8 mouse cellular contexts compared by ENCODE assay signal in the genomic region with DNA sequence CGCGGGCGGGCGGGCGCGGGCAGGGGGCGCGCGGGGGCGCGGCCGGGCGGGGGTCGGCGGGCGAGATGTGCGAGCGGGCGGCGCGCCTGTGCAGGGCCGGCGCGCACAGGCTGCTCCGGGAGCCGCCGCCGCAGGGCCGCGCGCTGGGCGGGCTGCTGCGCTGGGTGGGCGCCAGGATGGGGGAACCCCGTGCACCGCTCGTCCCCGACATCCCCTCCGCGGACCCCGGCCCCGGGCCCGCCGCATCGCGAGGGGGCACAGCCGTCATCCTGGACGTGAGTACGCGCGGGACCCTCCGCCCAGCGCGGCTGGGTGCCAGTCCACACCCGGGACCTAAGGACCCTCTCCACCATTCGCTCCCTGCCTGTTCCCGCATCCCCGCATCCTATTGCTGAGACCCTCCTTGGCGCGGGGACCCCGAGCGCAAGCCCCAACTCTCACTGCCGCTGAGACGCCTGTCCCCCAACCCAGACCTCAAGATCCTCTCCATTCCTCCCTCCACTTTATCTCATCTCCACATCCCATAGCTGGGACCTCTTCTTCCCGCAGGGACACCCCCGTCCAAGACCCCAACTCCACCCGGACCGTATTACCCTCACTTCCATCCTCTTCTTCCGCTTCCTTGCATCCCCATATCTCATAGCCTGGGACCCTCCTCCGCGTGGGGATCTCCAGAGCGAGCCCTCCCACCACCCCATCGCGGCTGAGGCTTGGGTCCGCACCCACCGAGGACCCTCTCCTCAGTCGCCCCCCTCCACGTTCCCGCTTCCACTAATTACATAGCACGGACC. TPM values are rescaled to one million over a fixed set of nuclear protein-coding genes. Genes with fewer than 3 reads are reported as not detected.
DNase-seq lines count a peak whose midpoint lies in the region; ATAC-seq and TF ChIP-seq lines count a peak whose summit lies in the region.

No protein-coding gene starts in this region.

- H3K27me3 ChIP-seq in liver, embryonic 14.5 days (ENCODE audit: control insufficient read depth, insufficient read depth, low read length) = peaks cover 31% of the 10 kb centered on the region

- no peak for TF ChIP-seq CTCF in gastrocnemius, adult 2 months (IDR thresholded peaks at IDR 0.05)
- TF ChIP-seq CTCF in liver, embryonic 14.5 days (IDR thresholded peaks at IDR 0.05; ENCODE audit: low read depth) = no peak

- 0 out of 2 replicates have a peak, but pooled peaks have one; percentile 11 for ATAC-seq in liver, embryonic 14.5 days (ENCODE audit: insufficient read depth)

- no peak overlapping the region for H3K9ac ChIP-seq in liver, embryonic 14.5 days (replicated peaks)

- H3K36me3 ChIP-seq in liver, embryonic 14.5 days (replicated peaks; ENCODE audit: control insufficient read depth, insufficient read depth, low read depth) = no peaks in the 10 kb centered on the region; the same call in 1 of the 2 replicates

- H3K9me3 ChIP-seq in liver, embryonic 14.5 days (ENCODE audit: control insufficient read depth, low read length) = no peaks in the 10 kb centered on the region

- peak overlapping the region; percentile 43 for H3K4me3 ChIP-seq in gastrocnemius, adult 2 months
- H3K4me3 ChIP-seq in liver, embryonic 14.5 days (ENCODE audit: insufficient read depth in 1 of 2, low read depth in 2 of 2, low read length in 2 of 2) = peak overlapping the region in 1 of 2 experiments; percentile 25; a peak in 1 of 4 replicates

- H3K4me2 ChIP-seq in liver, embryonic 14.5 days (ENCODE audit: low read depth) = peak overlapping the region; percentile 48

- no peak for TF ChIP-seq EP300 in liver, embryonic 14.5 days (IDR thresholded peaks at IDR 0.05; ENCODE audit: low read depth)

- 2% methylated on average over 53 of the region's 80 CpGs for WGBS in liver, embryonic 14.5 days (ENCODE audit: insufficient replicate concordance)

- no peak overlapping the region for H3K27ac ChIP-seq in gastrocnemius, adult 2 months
- H3K27ac ChIP-seq in liver, embryonic 14.5 days = no peak overlapping the region

- no peak for DNase-seq in gastrocnemius, adult 2 months
- no peak for DNase-seq in gastrocnemius, postnatal 36 days
- DNase-seq in right cerebral cortex, postnatal 4 days = peak; percentile 66
- DNase-seq in right cerebral cortex, postnatal 36 days (ENCODE audit: low spot score in 2 of 2) = no peak
- DNase-seq in liver, embryonic 14.5 days (ENCODE audit: low read depth in 3 of 3, low spot score in 3 of 3) = no peak
- DNase-seq in yolk sac, embryonic 10.5 days (ENCODE audit: low spot score) = no peak
- DNase-seq in urinary bladder, adult 18-20 months (ENCODE audit: low spot score in 2 of 2) = no peak
- no peak for DNase-seq in c-Kit-positive CD71-positive TER-119-positive erythroid progenitor cells, embryonic 14.5 days (ENCODE audit: low spot score)

- intact Hi-C loops in gastrocnemius, adult 2 months (cut with DNase I) = loop anchor here (1.0 to 10.0 kb wide), 2 partner anchors 50 to 158 kb away; a partner anchor contains a TSS
- intact Hi-C loops in gastrocnemius, postnatal 36 days (cut with DNase I) = loop anchor here (1.0 to 5.0 kb wide), 3 partner anchors 50 to 230 kb away; no protein-coding TSS in a partner anchor

- no peaks in the 10 kb centered on the region for H3K4me1 ChIP-seq in liver, embryonic 14.5 days (replicated peaks; ENCODE audit: control insufficient read depth in 2 of 2, insufficient read depth in 2 of 2, low read length in 1 of 2)

RNA-seq across cellular contexts. Expression of a gene that starts 0.7 kb away (rescaled TPM):
- not detected for total RNA-seq in gastrocnemius, adult 2 months (2021)
- total RNA-seq in gastrocnemius, postnatal 36 days (2021) = under 1 TPM in 1 of 2 experiments, not detected in 1; 0.52 TPM
- polyA plus RNA-seq in liver, embryonic 14.5 days (2012; rRNA removed) = 0.06 and 0.14 TPM in 2 replicates
- not detected in 2 replicates for polyA plus RNA-seq in liver, embryonic 14.5 days (2014; fragmentation: Nextera tagmentation; extraction: Ambion mirVana)

RNA-seq across cellular contexts. Expression of a gene that starts 13.3 kb away (rescaled TPM):
- 10 to 100 TPM in 1 of 2 experiments, 1 to 10 TPM in 1; 9.3 to 19.7 TPM for total RNA-seq in gastrocnemius, adult 2 months (2021)
- total RNA-seq in gastrocnemius, postnatal 36 days (2021) = 10 to 100 TPM; 15.1 to 17.3 TPM
- polyA plus RNA-seq in liver, embryonic 14.5 days (2012; rRNA removed) = 18.8 and 23.0 TPM in 2 replicates
- 16.0 and 17.0 TPM in 2 replicates for polyA plus RNA-seq in liver, embryonic 14.5 days (2014; fragmentation: Nextera tagmentation; extraction: Ambion mirVana)

RNA-seq across cellular contexts. Expression of a gene that starts 52.5 kb away (rescaled TPM):
- 100 to 1,000 TPM in 1 of 2 experiments, 10 to 100 TPM in 1; 78.9 to 103 TPM for total RNA-seq in gastrocnemius, adult 2 months (2021)
- 100 to 1,000 TPM in 1 of 2 experiments, 10 to 100 TPM in 1; 73.5 to 114 TPM for total RNA-seq in gastrocnemius, postnatal 36 days (2021)
- polyA plus RNA-seq in liver, embryonic 14.5 days (2012; rRNA removed) = 6.0 and 6.4 TPM in 2 replicates
- polyA plus RNA-seq in liver, embryonic 14.5 days (2014; fragmentation: Nextera tagmentation; extraction: Ambion mirVana) = 8.1 and 9.6 TPM in 2 replicates

RNA-seq across cellular contexts. Expression of a gene that starts 54.3 kb away (rescaled TPM):
- total RNA-seq in gastrocnemius, adult 2 months (2021) = not detected
- not detected for total RNA-seq in gastrocnemius, postnatal 36 days (2021)
- 0.02 TPM in 1 of 2 replicates, not detected in the other for polyA plus RNA-seq in liver, embryonic 14.5 days (2012; rRNA removed)
- polyA plus RNA-seq in liver, embryonic 14.5 days (2014; fragmentation: Nextera tagmentation; extraction: Ambion mirVana) = not detected in 2 replicates
